Mouse (Mus musculus) bone marrow, adult 2 months (tissue): ENCODE results near the gene Zfp605. TPM values are rescaled to one million over a fixed set of nuclear protein-coding genes. Genes with fewer than 3 reads are reported as not detected.
"Not testable (repeated sequence)": the region's sequence is repeated elsewhere in the genome, so short reads cannot be mapped to it uniquely, and the experiment has no call there.

Experiments used
- H3K27ac ChIP-seq: fragments of 200-500 bp; 2 replicates; pipeline ENCODE4 v1.5.1; 2012; ENCODE audit warnings: low read depth, mild to moderate bottlenecking, control low read depth, inconsistent platforms, low read length; ENCODE audit not compliant: control insufficient read depth, poor library complexity, insufficient read depth
- H3K4me1 ChIP-seq: fragments of 200-500 bp; 2 replicates; pipeline ENCODE4 v1.6.1; 2011; ENCODE audit warnings: low read length; ENCODE audit not compliant: control insufficient read depth, insufficient read depth
- H3K4me3 ChIP-seq: fragments of 200-500 bp; replicated peaks from 2 replicates; pipeline ENCODE3; 2011; ENCODE audit warnings: mild to moderate bottlenecking, low read depth, low read length, control low read depth; ENCODE audit not compliant: control insufficient read depth
- CTCF ChIP-seq: fragments of 200-500 bp; IDR thresholded peaks from 2 replicates; pipeline ENCODE4 v1.5.1; 2011; ENCODE audit warnings: low read length, control low read depth; ENCODE audit not compliant: control insufficient read depth, insufficient read depth
- POLR2A ChIP-seq: fragments of 200-500 bp; IDR thresholded peaks from 2 replicates; pipeline ENCODE4 v1.6.1; 2011; ENCODE audit warnings: low read depth, mild to moderate bottlenecking, control low read depth, low read length, borderline replicate concordance; ENCODE audit not compliant: control insufficient read depth
- WGBS: fragments of 180-500 bp; shearing (Covaris S2); methylation state at CpG from one replicate; pipeline ENCODE4 v1.1.7; 2018; 5-methylcytosine and 5-hydroxymethylcytosine counted together
- polyA plus RNA-seq: library from polyadenylated mRNA; stranded (reverse); fragments of >200 nt; gene quantifications from 2 replicates; pipeline ENCODE4 v1.2.4, GENCODE M21; 2011; ENCODE audit warnings: low replicate concordance; ENCODE audit not compliant: missing spikeins, insufficient read depth, insufficient read length

Gene Zfp605
- 1.5 and 3.3 TPM in 2 replicates for polyA plus RNA-seq

GRCm38 (mm10) chr5:110109991-110110441 lies at the start of gene Zfp605:
Zfp605 (plus strand) TSS chr5:110110092.
- TF ChIP-seq POLR2A (no peak), CTCF (no peak)
- Histone ChIP-seq H3K27ac (peak within 1 kb of the TSS; percentile 9; the same call in 1 of the 2 replicates), H3K4me3 (peak within 1 kb of the TSS; percentile 94), H3K4me1 (no peaks in the 10 kb centered on the region; the same call in 1 of the 2 replicates)
- 4% methylated on average over 12 of the region's 12 CpGs for WGBS

DNA sequence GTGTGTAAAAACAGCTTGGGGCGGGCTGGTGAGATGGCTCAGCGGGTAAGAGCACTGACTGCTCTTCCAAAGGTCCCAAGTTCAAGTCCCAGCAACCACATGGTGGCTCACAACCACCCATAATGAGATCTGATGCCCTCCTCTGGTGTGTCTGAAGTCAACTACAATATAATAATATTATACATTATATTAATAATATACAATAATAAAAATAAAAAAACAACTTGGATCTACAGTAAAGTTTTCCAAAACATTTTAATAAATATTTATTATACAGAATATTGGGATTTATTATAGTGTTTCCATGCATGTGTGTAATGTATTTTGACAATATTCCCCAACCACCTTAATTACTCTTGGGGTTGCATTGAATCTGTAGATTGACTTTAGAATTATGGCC lies 37.5 kb upstream of the Zfp605 start, which contains the start of gene Gm17655:
TSS of gene Gm17655 (minus strand) at position 101 of the 400 bp plus-strand sequence.
- H3K4me3 ChIP-seq, H3K27ac ChIP-seq, H3K4me1 ChIP-seq: not testable (repeated sequence)
- WGBS, result 85% methylated on average over 2 of the region's 2 CpGs

DNA sequence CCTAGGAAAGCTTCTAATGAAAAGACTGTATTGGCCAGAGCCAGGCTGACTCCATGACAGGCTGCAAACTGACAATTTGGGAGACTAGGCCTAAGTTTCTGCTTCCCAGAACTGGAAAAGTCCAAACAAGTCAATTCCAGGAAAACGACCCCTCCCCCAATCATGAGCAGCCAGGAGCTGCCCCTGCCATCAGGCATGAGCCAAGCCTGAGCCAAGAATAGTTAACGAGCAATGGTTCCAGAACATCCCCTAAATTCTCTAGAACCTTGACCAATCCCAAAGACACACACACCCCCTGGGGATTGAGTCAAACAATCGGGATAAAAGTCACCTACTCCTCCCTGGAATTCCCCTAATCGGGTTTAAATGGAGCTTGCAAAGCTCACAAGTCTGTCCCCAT lies 26.9 kb upstream of the Zfp605 start:
- H3K27ac ChIP-seq, result no peak overlapping the region
- 81% methylated on average over 4 of the region's 4 CpGs for WGBS
- TF ChIP-seq POLR2A (no peak), CTCF (no peak)
- H3K4me3 ChIP-seq, result no peak overlapping the region
- H3K4me1 ChIP-seq, result no peaks in the 10 kb centered on the region

DNA sequence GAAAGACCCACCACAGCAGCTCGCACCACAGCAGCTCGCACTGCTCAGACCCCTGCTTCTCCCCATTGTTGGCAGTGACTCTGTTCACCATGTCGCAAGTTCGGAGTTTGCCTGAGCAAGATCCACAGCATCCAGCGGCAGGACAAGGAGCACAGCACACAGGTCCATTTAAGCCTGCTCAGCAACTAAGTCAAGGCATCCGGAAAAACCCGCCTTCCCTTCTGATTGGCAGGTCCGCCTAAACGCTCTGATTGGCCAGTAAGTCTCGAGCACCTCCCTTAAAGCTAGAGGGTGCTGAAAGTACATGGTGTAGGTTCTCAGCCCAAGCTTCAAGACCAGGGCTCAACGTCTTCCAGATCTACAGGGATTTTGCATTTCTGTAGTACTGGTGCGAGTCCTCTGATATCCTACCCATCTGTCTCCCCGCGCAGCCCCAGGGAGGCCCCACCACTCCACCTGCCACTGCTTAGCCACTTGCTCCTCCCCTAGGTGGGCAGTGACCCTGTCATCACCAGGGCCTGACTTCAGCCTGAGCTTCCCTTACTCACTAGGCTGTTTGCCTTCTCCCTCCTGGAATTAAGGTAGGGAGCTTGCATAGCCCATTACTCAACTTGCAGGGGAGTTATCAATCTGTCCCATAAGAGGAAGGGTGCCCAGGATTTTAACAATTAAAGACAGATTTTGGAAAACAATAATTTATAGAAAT lies 23.6 kb upstream of the Zfp605 start:
- Histone ChIP-seq H3K27ac (no peak overlapping the region), H3K4me3 (no peak overlapping the region), H3K4me1 (no peaks in the 10 kb centered on the region)
- TF ChIP-seq CTCF (no peak), POLR2A (no peak)
- 85% methylated on average over 14 of the region's 14 CpGs for WGBS

DNA sequence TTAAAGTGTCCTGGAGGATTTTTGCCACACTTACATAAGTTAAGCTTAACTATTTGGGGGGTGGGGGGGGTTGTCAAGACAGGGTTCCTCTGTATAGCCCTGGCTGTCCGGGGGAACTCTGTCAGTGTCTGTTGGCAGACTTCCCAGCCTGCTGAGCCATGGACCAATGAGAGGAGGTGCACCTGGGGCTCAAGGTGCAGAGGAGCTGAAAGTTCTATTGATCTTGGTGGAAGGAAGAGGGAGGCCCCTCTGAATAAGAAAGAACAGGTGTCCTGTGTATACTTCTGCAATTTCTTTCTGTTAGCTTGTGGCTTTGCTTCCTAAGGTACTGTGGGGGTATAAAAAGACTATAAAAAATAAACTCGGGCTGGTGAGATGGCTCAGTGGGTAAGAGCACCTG lies 18.3 kb upstream of the Zfp605 start:
- H3K27ac ChIP-seq, result no peak overlapping the region
- no peak for TF ChIP-seq CTCF
- no peak for TF ChIP-seq POLR2A
- 24% methylated on average over 2 of the region's 2 CpGs for WGBS
- H3K4me1 ChIP-seq, result no peaks in the 10 kb centered on the region; the same call in 1 of the 2 replicates
- no peak overlapping the region for H3K4me3 ChIP-seq

- TF ChIP-seq CTCF (no peak), POLR2A (no peak)
Measured at GRCm38 (mm10) chr5:110094030-110094846, 15.7 kb upstream of the Zfp605 start, which contains the start of gene Gm35315. Gm35315 (minus strand) TSS chr5:110094420.

GRCm38 (mm10) chr5:110094847-110095213 lies 15.1 kb upstream of the Zfp605 start:
- H3K27ac ChIP-seq, result no peak overlapping the region; the same call in 1 of the 2 replicates
- H3K4me3 ChIP-seq, result peak overlapping the region; percentile 68
- 1% methylated on average over 4 of the region's 4 CpGs for WGBS
- TF ChIP-seq CTCF, result no peak
- TF ChIP-seq POLR2A, result no peak
- H3K4me1 ChIP-seq, result no peaks in the 10 kb centered on the region; the same call in 1 of the 2 replicates

More at GRCm38 (mm10) chr5:110094030-110094846, 15.7 kb upstream of the Zfp605 start, which contains the start of gene Gm35315:
- Histone ChIP-seq H3K27ac (peak within 1 kb of the TSS; percentile 71), H3K4me3 (peak within 1 kb of the TSS; percentile 68), H3K4me1 (no peaks in the 10 kb centered on the region; the same call in 1 of the 2 replicates)
- 1% methylated on average over 25 of the region's 25 CpGs for WGBS

- no peak overlapping the region for H3K4me3 ChIP-seq
- WGBS, result 71% methylated on average over 1 of the region's 1 CpGs
- peaks cover 1% of the 10 kb centered on the region for H3K4me1 ChIP-seq
- H3K27ac ChIP-seq, result no peak overlapping the region
- TF ChIP-seq CTCF, result no peak
- no peak for TF ChIP-seq POLR2A
Measured at GRCm38 (mm10) chr5:110098991-110099477, 10.9 kb upstream of the Zfp605 start.
